Mouse (Mus musculus) heart, adult 11 months (tissue): ENCODE data around the gene Tle2.

ENCODE experiments used
- DNase-seq: peaks from one replicate; pipeline ENCODE4 v3.0.0; 2022

Gene Tle2

GRCm38 (mm10) chr10:81574081-81575056 lies at the start of gene Tle2:
Gene Tle2 (plus strand): TSS chr10:81574561.
- DNase-seq = peak; percentile 90

GRCm38 (mm10) chr10:81525017-81525694 lies 49.2 kb upstream of the Tle2 start:
- DNase-seq = peak; percentile 91

- peak; percentile 97 for DNase-seq
Measured at GRCm38 (mm10) chr10:81526779-81527178, 47.6 kb upstream of the Tle2 start.

- no peak for DNase-seq
Measured at GRCm38 (mm10) chr10:81534826-81535225, 39.5 kb upstream of the Tle2 start.

GRCm38 (mm10) chr10:81536734-81537133 lies 37.6 kb upstream of the Tle2 start:
- no peak for DNase-seq

GRCm38 (mm10) chr10:81537429-81537828 lies 36.9 kb upstream of the Tle2 start:
- DNase-seq = no peak

GRCm38 (mm10) chr10:81538321-81539048 lies 35.9 kb upstream of the Tle2 start:
- DNase-seq = no peak

GRCm38 (mm10) chr10:81541363-81541762 lies 33.0 kb upstream of the Tle2 start:
- peak; percentile 94 for DNase-seq

GRCm38 (mm10) chr10:81541803-81542202 lies 32.6 kb upstream of the Tle2 start:
- peak; percentile 99 for DNase-seq

- DNase-seq = peak; percentile 92
Measured at GRCm38 (mm10) chr10:81542727-81543460, 31.5 kb upstream of the Tle2 start.

GRCm38 (mm10) chr10:81543633-81544032 lies 30.7 kb upstream of the Tle2 start:
- no peak for DNase-seq

GRCm38 (mm10) chr10:81544296-81545160 lies 29.8 kb upstream of the Tle2 start:
- no peak for DNase-seq

- DNase-seq = peak; percentile 100
Measured at GRCm38 (mm10) chr10:81545161-81545747, 29.1 kb upstream of the Tle2 start, which contains the start of gene Gna11. Gene Gna11 (minus strand): TSS chr10:81545190.

GRCm38 (mm10) chr10:81546332-81546731 lies 28.0 kb upstream of the Tle2 start:
- no peak for DNase-seq

- no peak for DNase-seq
Measured at GRCm38 (mm10) chr10:81546788-81547571, 27.4 kb upstream of the Tle2 start.

GRCm38 (mm10) chr10:81548944-81549343 lies 25.4 kb upstream of the Tle2 start:
- DNase-seq = no peak

- DNase-seq = peak; percentile 96
Measured at GRCm38 (mm10) chr10:81550257-81550656, 24.1 kb upstream of the Tle2 start.

GRCm38 (mm10) chr10:81551597-81552102 lies 22.7 kb upstream of the Tle2 start:
- peak; percentile 99 for DNase-seq

- no peak for DNase-seq
Measured at GRCm38 (mm10) chr10:81553232-81553631, 21.1 kb upstream of the Tle2 start.
